In genomic region chr4:88033729-88034386, GRCm38 (mm10) we compare ENCODE assay signal across 8 mouse cellular contexts. TPM values are rescaled to one million over a fixed set of nuclear protein-coding genes. Genes with fewer than 3 reads are reported as not detected.
DNase-seq lines count a peak whose midpoint lies in the region; ATAC-seq and TF ChIP-seq lines count a peak whose summit lies in the region.

No protein-coding gene starts in this region.

- under 1% methylated on average over 25 of the region's 25 CpGs for WGBS in kidney, embryonic 14.5 days
- under 1% methylated on average over 25 of the region's 25 CpGs for WGBS in lung, postnatal 0 days
- under 1% methylated on average over 25 of the region's 25 CpGs for WGBS in stomach, embryonic 14.5 days

- TF ChIP-seq CTCF in lung, postnatal 0 days (IDR thresholded peaks at IDR 0.05): no peak

- intact Hi-C loops in left cerebral cortex, postnatal 4 days (cut with DNase I): loop anchor here (2.0 to 10.0 kb wide), 5 partner anchors 247 to 667 kb away; no protein-coding TSS in a partner anchor

- H3K9ac ChIP-seq in kidney, embryonic 14.5 days (ENCODE audit: low read depth, low read length): peak overlapping the region; percentile 56
- H3K9ac ChIP-seq in lung, postnatal 0 days (replicated peaks; ENCODE audit: low read depth): peak overlapping the region; percentile 54
- H3K9ac ChIP-seq in stomach, embryonic 14.5 days (replicated peaks; ENCODE audit: low read depth, low read length): peak overlapping the region; percentile 48; the same call in 1 of the 2 replicates

- no peaks in the 10 kb centered on the region for H3K9me3 ChIP-seq in kidney, embryonic 14.5 days (ENCODE audit: control insufficient read depth, low read length)
- H3K9me3 ChIP-seq in lung, postnatal 0 days (ENCODE audit: low read length): no peaks in the 10 kb centered on the region
- no peaks in the 10 kb centered on the region for H3K9me3 ChIP-seq in stomach, embryonic 14.5 days (ENCODE audit: control insufficient read depth, low read depth, low read length)

- H3K36me3 ChIP-seq in kidney, embryonic 14.5 days (ENCODE audit: control insufficient read depth, insufficient read depth, low read length): peaks cover 5% of the 10 kb centered on the region; the same call in 1 of the 2 replicates
- no peaks in the 10 kb centered on the region for H3K36me3 ChIP-seq in lung, postnatal 0 days (ENCODE audit: insufficient read depth, low read length)
- no peaks in the 10 kb centered on the region for H3K36me3 ChIP-seq in stomach, embryonic 14.5 days (ENCODE audit: control insufficient read depth, insufficient read depth, low read length)

- ATAC-seq in kidney, embryonic 14.5 days (ENCODE audit: low FRiP score, low TSS enrichment): no peak
- no peak for ATAC-seq in lung, postnatal 0 days
- ATAC-seq in stomach, embryonic 14.5 days (ENCODE audit: insufficient number of reproducible peaks, insufficient read depth, low FRiP score, low read depth): no peak

- TF ChIP-seq EP300 in lung, postnatal 0 days (IDR thresholded peaks at IDR 0.05): no peak; the same call in 1 of the 2 replicates

- peak; percentile 12 for DNase-seq in left cerebral cortex, postnatal 4 days
- DNase-seq in left cerebral cortex, adult 11 months (ENCODE audit: low spot score): no peak
- DNase-seq in cerebellum, adult 18-20 months: peak; percentile 26 to 35
- DNase-seq in heart, adult 8-10 months (ENCODE audit: low spot score): peak; percentile 10
- peak; percentile 50 for DNase-seq in lung, postnatal 0 days (ENCODE audit: low spot score)
- DNase-seq in layer of hippocampus, adult 9-11 months: no peak

- no peaks in the 10 kb centered on the region; the same call in 1 of the 2 replicates for H3K4me1 ChIP-seq in kidney, embryonic 14.5 days (ENCODE audit: control insufficient read depth, insufficient read depth, low read length)
- H3K4me1 ChIP-seq in lung, postnatal 0 days (ENCODE audit: insufficient read depth, low read depth, low read length): peaks cover 4% of the 10 kb centered on the region; the same call in 1 of the 2 replicates
- H3K4me1 ChIP-seq in stomach, embryonic 14.5 days (ENCODE audit: control insufficient read depth, insufficient read depth, low read length): peaks cover 12% of the 10 kb centered on the region; the same call in 1 of the 2 replicates

- H3K27ac ChIP-seq in kidney, embryonic 14.5 days (ENCODE audit: low read depth, low read length): no peak overlapping the region; the same call in 1 of the 2 replicates
- peak overlapping the region; percentile 55; the same call in 1 of the 2 replicates for H3K27ac ChIP-seq in lung, postnatal 0 days (ENCODE audit: low read length)
- 0 out of 2 replicates have a peak overlapping the region, but pooled peaks have one; percentile 21 for H3K27ac ChIP-seq in stomach, embryonic 14.5 days (ENCODE audit: low read length)

- peak overlapping the region; percentile 71 for H3K4me3 ChIP-seq in kidney, embryonic 14.5 days (ENCODE audit: low read length)
- peak overlapping the region; percentile 81 for H3K4me3 ChIP-seq in lung, postnatal 0 days (ENCODE audit: low read depth, low read length)
- peak overlapping the region; percentile 84 for H3K4me3 ChIP-seq in stomach, embryonic 14.5 days (ENCODE audit: low read depth, low read length)

- peaks cover 8% of the 10 kb centered on the region; the same call in 1 of the 2 replicates for H3K27me3 ChIP-seq in kidney, embryonic 14.5 days (ENCODE audit: control insufficient read depth, insufficient read depth, low read length)
- H3K27me3 ChIP-seq in lung, postnatal 0 days (replicated peaks; ENCODE audit: insufficient read depth, low read length): no peaks in the 10 kb centered on the region
- H3K27me3 ChIP-seq in stomach, embryonic 14.5 days (ENCODE audit: control insufficient read depth, insufficient read depth, low read length): no peaks in the 10 kb centered on the region

- H3K4me2 ChIP-seq in kidney, embryonic 14.5 days (replicated peaks; ENCODE audit: low read depth, low read length): peak overlapping the region; percentile 97
- H3K4me2 ChIP-seq in lung, postnatal 0 days (replicated peaks; ENCODE audit: low read depth, low read length): peak overlapping the region; percentile 96
- peak overlapping the region; percentile 86 for H3K4me2 ChIP-seq in stomach, embryonic 14.5 days (replicated peaks; ENCODE audit: low read depth, low read length)

RNA-seq across cellular contexts. Expression of gene Mllt3, which starts 0.7 kb away (rescaled TPM):
- 10 to 100 TPM; 67.9 to 74.0 TPM for total RNA-seq in left cerebral cortex, postnatal 4 days (2021)
- 10 to 100 TPM; 14.6 to 17.5 (median 15.6) TPM for total RNA-seq in heart, adult 8-10 months (2022)
- 28.7 and 33.4 TPM in 2 replicates for polyA plus RNA-seq in kidney, embryonic 14.5 days (2014; fragmentation: Nextera tagmentation; extraction: Ambion mirVana)
- 32.7 and 37.0 TPM in 2 replicates for polyA plus RNA-seq in lung, postnatal 0 days (2015; fragmentation: Nextera tagmentation; extraction: Ambion mirVana)
- polyA plus RNA-seq in stomach, embryonic 14.5 days (2014; fragmentation: Nextera tagmentation; extraction: Ambion mirVana): 43.1 and 44.8 TPM in 2 replicates

Comparison
In these comparisons a context has a peak if more than half of its experiments do, and no peak if none do; other contexts are left out.
1. DNase-seq: peak in left cerebral cortex, postnatal 4 days (single experiment), cerebellum, adult 18-20 months (2 of 2), heart, adult 8-10 months (single experiment) and lung, postnatal 0 days (single experiment); none in left cerebral cortex, adult 11 months (single experiment) and layer of hippocampus, adult 9-11 months (single experiment).
2. Peak in every context shown above with its lines, with median percentiles within 50 percentile points of each other: H3K4me2 ChIP-seq, H3K4me3 ChIP-seq and H3K9ac ChIP-seq.